Mouse (Mus musculus): Measurements from ENCODE around the gene Ngef. TPM values are rescaled to one million over a fixed set of nuclear protein-coding genes. Genes with fewer than 3 reads are reported as not detected.
A peak's percentile ranks its signal among the peaks of the same experiment; 100 is the strongest.

Ngef gene
- polyA plus RNA-seq, 1 experiment from 2014 or later, result 0.35 TPM

- no peaks in the 10 kb centered on the region for H3K36me3 ChIP-seq
- no peak overlapping the region for H3K4me3 ChIP-seq
- no peaks in the 10 kb centered on the region for H3K4me1 ChIP-seq
- no peak overlapping the region for H3K27ac ChIP-seq
- no peaks in the 10 kb centered on the region for H3K9me3 ChIP-seq (replicated peaks)
- H3K27me3 ChIP-seq (ENCODE audit: low read depth, poor library complexity, severe bottlenecking), result no peaks in the 10 kb centered on the region
- no peak for DNase-seq (ENCODE audit: low spot score)
- 34% methylated on average over 7 of the region's 7 CpGs for WGBS
Observed at GRCm38 (mm10) chr1:87541614-87542013, 32.1 kb downstream of the Ngef start.

DNA sequence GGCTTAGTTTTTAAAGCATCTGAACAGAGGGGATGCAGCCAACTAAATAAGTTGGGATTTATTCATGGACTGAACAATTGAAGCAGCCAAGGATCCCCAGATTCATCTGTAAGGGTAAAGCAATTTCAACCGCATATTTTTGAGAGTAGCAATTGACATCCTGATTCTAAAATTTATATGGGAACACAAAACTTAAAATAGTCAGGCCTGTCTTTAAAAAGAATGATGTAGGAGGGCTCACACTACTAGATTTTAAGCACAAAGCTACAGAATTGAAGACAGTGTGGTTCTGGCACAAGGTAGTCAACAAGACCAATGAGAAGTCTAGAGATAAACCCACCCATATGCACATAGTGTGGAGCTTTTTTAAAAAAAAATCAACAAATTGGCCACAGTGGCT lies 36.7 kb downstream of the Ngef start:
- Histone ChIP-seq H3K4me3 (no peak overlapping the region), H3K27me3 (ENCODE audit: low read depth, poor library complexity, severe bottlenecking) (no peaks in the 10 kb centered on the region), H3K4me1 (no peaks in the 10 kb centered on the region), H3K9me3 (replicated peaks) (no peaks in the 10 kb centered on the region), H3K27ac (no peak overlapping the region), H3K36me3 (no peaks in the 10 kb centered on the region)
- DNase-seq (ENCODE audit: low spot score), result no peak
- WGBS, result 92% methylated on average over 1 of the region's 1 CpGs

DNA sequence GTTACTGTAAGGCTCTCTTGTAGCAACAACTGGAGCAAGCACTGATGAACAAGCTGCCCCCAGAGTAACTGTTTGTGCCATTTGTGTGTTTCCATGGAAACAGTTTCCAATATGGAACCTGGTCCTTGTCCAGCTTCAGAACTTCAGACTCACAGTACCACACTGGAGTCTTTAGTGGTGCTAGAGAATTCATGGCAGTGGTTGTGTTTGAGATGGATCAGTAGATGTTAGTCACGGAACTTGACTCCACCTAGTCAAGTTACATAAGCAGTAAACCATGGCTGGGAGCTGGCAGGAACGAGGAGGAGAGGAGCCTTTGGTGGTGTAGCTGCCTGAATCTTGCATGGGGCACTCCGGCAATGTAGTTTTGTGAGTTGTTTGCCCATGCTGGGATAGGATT lies 39.6 kb downstream of the Ngef start:
- no peak overlapping the region for H3K4me3 ChIP-seq
- 85% methylated on average over 3 of the region's 3 CpGs for WGBS
- H3K27ac ChIP-seq, result no peak overlapping the region
- no peaks in the 10 kb centered on the region for H3K36me3 ChIP-seq
- no peaks in the 10 kb centered on the region for H3K27me3 ChIP-seq (ENCODE audit: low read depth, poor library complexity, severe bottlenecking)
- H3K9me3 ChIP-seq (replicated peaks), result no peaks in the 10 kb centered on the region
- no peaks in the 10 kb centered on the region for H3K4me1 ChIP-seq
- DNase-seq (ENCODE audit: low spot score), result no peak

GRCm38 (mm10) chr1:87532346-87532745 lies 41.3 kb downstream of the Ngef start:
- H3K4me1 ChIP-seq, result no peaks in the 10 kb centered on the region
- H3K27ac ChIP-seq, result no peak overlapping the region
- 80% methylated on average over 4 of the region's 4 CpGs for WGBS
- no peaks in the 10 kb centered on the region for H3K36me3 ChIP-seq
- H3K27me3 ChIP-seq (ENCODE audit: low read depth, poor library complexity, severe bottlenecking), result no peaks in the 10 kb centered on the region
- no peak overlapping the region for H3K4me3 ChIP-seq
- no peaks in the 10 kb centered on the region for H3K9me3 ChIP-seq (replicated peaks)
- DNase-seq (ENCODE audit: low spot score), result no peak

DNA sequence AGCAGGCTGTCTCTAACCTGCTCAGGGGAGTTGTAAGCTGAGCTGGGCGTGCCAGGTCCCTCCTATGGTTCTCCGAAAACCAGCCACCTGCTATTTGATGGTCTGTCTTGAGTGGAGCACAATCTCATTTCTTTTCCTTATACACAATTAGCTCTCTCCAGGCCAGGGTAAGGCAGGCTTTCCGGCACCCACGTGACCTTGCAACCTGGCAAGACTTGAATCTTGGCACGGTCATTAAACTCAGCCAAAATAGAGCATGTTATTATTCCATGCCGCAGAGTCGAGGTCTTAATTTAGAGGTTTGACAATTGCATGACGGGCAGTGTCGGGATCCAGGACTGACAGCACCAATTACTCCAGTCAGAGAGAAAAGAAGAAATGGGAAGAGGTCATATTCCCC lies 46.5 kb downstream of the Ngef start:
- Histone ChIP-seq H3K4me3 (no peak overlapping the region), H3K4me1 (no peaks in the 10 kb centered on the region), H3K27ac (no peak overlapping the region), H3K27me3 (ENCODE audit: low read depth, poor library complexity, severe bottlenecking) (no peaks in the 10 kb centered on the region), H3K36me3 (no peaks in the 10 kb centered on the region), H3K9me3 (replicated peaks) (no peaks in the 10 kb centered on the region)
- WGBS, result 91% methylated on average over 9 of the region's 9 CpGs
- DNase-seq (ENCODE audit: low spot score), result no peak

GRCm38 (mm10) chr1:87525041-87525440 lies 48.6 kb downstream of the Ngef start:
- H3K36me3 ChIP-seq, result no peaks in the 10 kb centered on the region
- H3K4me3 ChIP-seq, result no peak overlapping the region
- WGBS, result 93% methylated on average over 7 of the region's 7 CpGs

GRCm38 (mm10) chr1:87521523-87521922 lies 52.1 kb downstream of the Ngef start:
- DNase-seq (ENCODE audit: low spot score), result no peak
- Histone ChIP-seq H3K9me3 (replicated peaks) (no peaks in the 10 kb centered on the region), H3K36me3 (no peaks in the 10 kb centered on the region), H3K4me1 (no peaks in the 10 kb centered on the region), H3K27me3 (ENCODE audit: low read depth, poor library complexity, severe bottlenecking) (0 out of 2 replicates have a peak, but pooled peaks cover 6% of the 10 kb centered on the region), H3K4me3 (no peak overlapping the region), H3K27ac (no peak overlapping the region)
- WGBS, result 80% methylated on average over 1 of the region's 1 CpGs

More at GRCm38 (mm10) chr1:87525041-87525440, 48.6 kb downstream of the Ngef start:
- no peak for DNase-seq (ENCODE audit: low spot score)
- Histone ChIP-seq H3K27ac (no peak overlapping the region), H3K4me1 (no peaks in the 10 kb centered on the region), H3K27me3 (ENCODE audit: low read depth, poor library complexity, severe bottlenecking) (0 out of 2 replicates have a peak, but pooled peaks cover 4% of the 10 kb centered on the region), H3K9me3 (replicated peaks) (no peaks in the 10 kb centered on the region)

GRCm38 (mm10) chr1:87520467-87520866 lies 53.2 kb downstream of the Ngef start:
- no peak overlapping the region for H3K4me3 ChIP-seq
- H3K9me3 ChIP-seq (replicated peaks), result no peaks in the 10 kb centered on the region
- no peak overlapping the region for H3K27ac ChIP-seq
- 0 out of 2 replicates have a peak, but pooled peaks cover 6% of the 10 kb centered on the region for H3K27me3 ChIP-seq (ENCODE audit: low read depth, poor library complexity, severe bottlenecking)
- H3K4me1 ChIP-seq, result no peaks in the 10 kb centered on the region
- H3K36me3 ChIP-seq, result no peaks in the 10 kb centered on the region
- DNase-seq (ENCODE audit: low spot score), result no peak

DNA sequence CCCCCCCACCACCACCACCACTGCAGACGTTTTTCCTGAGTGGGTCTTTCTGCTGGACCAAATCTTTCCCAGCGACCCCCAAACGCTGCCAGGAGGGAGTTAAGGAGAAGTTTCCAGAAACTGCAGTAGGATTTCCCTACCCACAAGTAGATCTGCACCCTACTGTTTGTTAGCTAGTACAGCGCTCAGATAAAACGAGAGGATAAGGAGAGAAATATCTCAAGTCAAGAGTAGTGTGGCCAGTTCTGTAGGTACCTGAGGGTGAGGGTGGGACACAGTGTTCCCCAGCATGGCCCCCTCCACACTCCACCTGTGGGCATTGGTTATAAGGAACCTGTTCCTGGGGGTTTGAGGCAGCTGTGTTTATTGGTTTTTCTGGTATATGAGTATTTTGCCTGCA lies 62.8 kb downstream of the Ngef start:
- 24% methylated on average over 5 of the region's 5 CpGs for WGBS
- no peaks in the 10 kb centered on the region for H3K9me3 ChIP-seq (replicated peaks)
- no peaks in the 10 kb centered on the region for H3K36me3 ChIP-seq
- peaks cover 60% of the 10 kb centered on the region for H3K27me3 ChIP-seq (ENCODE audit: low read depth, poor library complexity, severe bottlenecking)
- H3K4me1 ChIP-seq, result peaks cover 15% of the 10 kb centered on the region
- no peak for DNase-seq (ENCODE audit: low spot score)
- peak overlapping the region; percentile 71 for H3K4me3 ChIP-seq
- H3K27ac ChIP-seq, result no peak overlapping the region

DNA sequence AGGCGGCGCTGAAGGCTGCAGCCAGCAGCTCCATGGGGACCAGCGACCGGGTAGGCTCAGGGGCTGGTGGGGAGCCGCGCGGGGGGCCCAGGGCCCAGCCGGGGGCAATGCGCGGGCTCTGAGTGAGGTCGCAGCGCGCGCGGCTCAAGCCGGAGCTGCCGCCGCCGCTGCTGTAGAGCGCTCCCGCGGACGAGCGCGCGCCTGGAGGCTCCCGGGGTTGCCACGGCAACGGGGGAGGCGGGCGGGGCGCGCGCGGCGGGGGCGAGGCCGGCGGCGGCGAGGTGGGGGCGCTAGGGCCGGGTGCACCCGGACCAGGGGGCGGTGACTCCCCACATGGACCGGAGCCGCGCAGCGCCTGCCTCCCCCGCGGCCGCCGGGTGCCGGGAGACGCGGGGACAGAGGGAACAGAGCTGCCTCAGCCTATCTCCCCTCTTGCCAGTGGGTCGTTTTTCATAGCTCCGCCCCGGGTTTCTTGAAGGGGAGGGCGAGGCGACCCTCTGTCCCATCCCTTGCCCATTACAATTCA lies 63.4 kb downstream of the Ngef start:
- Histone ChIP-seq H3K9me3 (replicated peaks) (no peaks in the 10 kb centered on the region), H3K36me3 (no peaks in the 10 kb centered on the region), H3K4me3 (peak overlapping the region; percentile 71), H3K27ac (peak overlapping the region; percentile 51), H3K4me1 (peaks cover 15% of the 10 kb centered on the region), H3K27me3 (ENCODE audit: low read depth, poor library complexity, severe bottlenecking) (peaks cover 64% of the 10 kb centered on the region)
- 1% methylated on average over 50 of the region's 61 CpGs for WGBS
- peak; percentile 63 for DNase-seq (ENCODE audit: low spot score)

- Histone ChIP-seq H3K4me3 (peak within 1 kb of the TSS; percentile 71), H3K4me1 (peaks cover 15% of the 10 kb centered on the region), H3K9me3 (replicated peaks) (no peaks in the 10 kb centered on the region), H3K36me3 (no peaks in the 10 kb centered on the region), H3K27ac (peak within 1 kb of the TSS; percentile 51), H3K27me3 (ENCODE audit: low read depth, poor library complexity, severe bottlenecking) (peaks cover 64% of the 10 kb centered on the region)
- 2% methylated on average over 56 of the region's 56 CpGs for WGBS
- peak; percentile 47 for DNase-seq (ENCODE audit: low spot score)
Observed at GRCm38 (mm10) chr1:87509561-87510165, 64.0 kb downstream of the Ngef start, which contains the start of gene Neu2. Neu2 (plus strand) TSS chr1:87509889.

DNA sequence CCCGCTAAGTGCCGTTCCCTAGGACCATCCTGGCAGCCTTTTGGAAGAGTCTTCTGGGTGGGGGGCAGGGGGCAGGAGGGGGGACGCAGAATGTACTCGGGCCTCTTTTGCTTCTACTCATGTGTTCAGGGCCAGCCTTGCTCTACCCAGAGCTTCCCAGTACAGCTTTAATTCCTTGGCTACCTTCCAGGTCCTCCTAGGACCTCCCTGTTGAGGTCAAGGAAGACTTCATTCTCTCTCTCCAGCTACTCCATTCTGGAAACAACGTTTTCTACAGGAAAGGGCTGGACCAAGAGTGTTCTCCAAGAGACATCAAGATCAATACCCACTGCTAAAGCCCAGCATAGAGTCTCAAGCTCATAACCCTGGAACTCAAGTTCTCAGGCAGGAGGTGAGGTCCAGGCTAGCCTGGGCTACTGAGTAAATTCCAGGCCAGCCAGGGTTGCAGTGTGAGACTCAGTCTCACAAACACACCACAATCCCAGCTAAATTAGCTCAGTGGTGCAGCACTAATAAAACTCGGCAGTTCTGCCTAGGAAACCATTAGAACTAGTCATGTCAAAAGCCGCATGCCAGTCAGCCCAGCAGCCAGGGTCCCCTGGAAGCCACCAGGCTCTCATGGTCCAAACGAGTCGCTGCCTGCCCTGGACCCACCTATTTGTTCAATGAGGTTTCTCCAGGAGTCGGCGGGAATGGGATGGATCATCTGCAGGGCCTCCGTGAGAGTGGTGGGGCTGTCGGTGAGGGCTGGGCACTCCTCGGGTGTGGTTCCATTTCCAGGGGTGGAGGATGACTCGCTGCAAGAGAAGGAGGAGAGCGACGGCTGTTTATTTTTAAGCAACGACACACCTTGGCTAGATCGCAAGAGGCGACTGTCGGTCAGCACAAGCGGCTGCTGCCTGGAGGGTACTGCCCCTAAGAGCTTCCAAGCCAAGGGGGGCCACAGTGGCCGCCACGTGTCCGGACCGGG lies 64.8 kb downstream of the Ngef start:
- no peaks in the 10 kb centered on the region for H3K36me3 ChIP-seq
- H3K4me1 ChIP-seq, result peaks cover 15% of the 10 kb centered on the region
- DNase-seq (ENCODE audit: low spot score), result peak; percentile 49
- peaks cover 70% of the 10 kb centered on the region for H3K27me3 ChIP-seq (ENCODE audit: low read depth, poor library complexity, severe bottlenecking)
- WGBS, result 23% methylated on average over 26 of the region's 26 CpGs
- H3K9me3 ChIP-seq (replicated peaks), result no peaks in the 10 kb centered on the region
- no peak overlapping the region for H3K27ac ChIP-seq
- H3K4me3 ChIP-seq, result peak overlapping the region; percentile 71

- Histone ChIP-seq H3K27me3 (ENCODE audit: low read depth, poor library complexity, severe bottlenecking) (peaks cover 70% of the 10 kb centered on the region), H3K4me1 (peaks cover 20% of the 10 kb centered on the region), H3K9me3 (replicated peaks) (no peaks in the 10 kb centered on the region), H3K4me3 (no peak overlapping the region), H3K36me3 (no peaks in the 10 kb centered on the region), H3K27ac (no peak overlapping the region)
- WGBS, result 61% methylated on average over 6 of the region's 6 CpGs
- no peak for DNase-seq (ENCODE audit: low spot score)
Observed at GRCm38 (mm10) chr1:87507857-87508256, 65.8 kb downstream of the Ngef start.

All from limb, embryonic 10.5 days (tissue).